Mouse (Mus musculus) stomach, postnatal 0 days (tissue): ENCODE results near the gene Txn2.
A peak's percentile ranks its signal among the peaks of the same experiment; 100 is the strongest.

Experiments used
- CTCF ChIP-seq: IDR thresholded peaks from 2 replicates; pipeline ENCODE4 v1.5.1; 2016; ENCODE audit warnings: antibody characterized with exemption, low read depth, mild to moderate bottlenecking, moderate library complexity
- EP300 ChIP-seq: optimal IDR thresholded peaks from 2 replicates; pipeline ENCODE3; 2016; ENCODE audit warnings: antibody characterized with exemption

GRCm38 (mm10) chr15:77916851-77917544 lies 11.8 kb downstream of the Txn2 start:
- TF ChIP-seq CTCF, result peak; percentile 94
- no peak for TF ChIP-seq EP300
